Mouse (Mus musculus) liver, embryonic 15.5 days (tissue): Measurements from ENCODE around the gene Sos2. TPM values are rescaled to one million over a fixed set of nuclear protein-coding genes. Genes with fewer than 3 reads are reported as not detected.

Experiments
- ATAC-seq: fragments of 200-750 bp; cut with Nextera tagmentation; 2 replicates; pipeline ENCODE4 v1.8.0; 2017; ENCODE audit warnings: moderate number of reproducible peaks, mild to moderate bottlenecking, moderate library complexity; ENCODE audit not compliant: insufficient read depth
- H3K27ac ChIP-seq: fragments of 300-500 bp; sonication (generic); replicated peaks from 2 replicates; pipeline ENCODE4 v1.5.1; 2015; ENCODE audit warnings: mild to moderate bottlenecking, inconsistent platforms
- H3K27me3 ChIP-seq: fragments of 300-500 bp; sonication (generic); 2 replicates; pipeline ENCODE4 v1.6.1; 2015; ENCODE audit warnings: mild to moderate bottlenecking, inconsistent platforms
- H3K36me3 ChIP-seq: fragments of 300-500 bp; sonication (generic); replicated peaks from 2 replicates; pipeline ENCODE4 v1.6.1; 2015; ENCODE audit warnings: moderate library complexity, mild to moderate bottlenecking, inconsistent platforms
- H3K4me1 ChIP-seq: fragments of 300-500 bp; sonication (generic); replicated peaks from 2 replicates; pipeline ENCODE4 v1.6.1; 2015; ENCODE audit warnings: inconsistent platforms
- H3K4me2 ChIP-seq: fragments of 300-500 bp; sonication (generic); 2 replicates; pipeline ENCODE4 v1.6.1; 2015; ENCODE audit warnings: moderate library complexity, mild to moderate bottlenecking, inconsistent platforms
- H3K4me3 ChIP-seq: fragments of 300-500 bp; sonication (generic); replicated peaks from 2 replicates; pipeline ENCODE4 v1.5.1; 2015; ENCODE audit warnings: mild to moderate bottlenecking, inconsistent platforms
- H3K9ac ChIP-seq: fragments of 300-500 bp; sonication (generic); 2 replicates; pipeline ENCODE4 v1.6.1; 2015; ENCODE audit warnings: moderate library complexity, mild to moderate bottlenecking, inconsistent platforms
- H3K9me3 ChIP-seq: fragments of 300-500 bp; sonication (generic); replicated peaks from 2 replicates; pipeline ENCODE4 v1.6.1; 2016; ENCODE audit warnings: inconsistent platforms
- WGBS: fragments of 180-500 bp; shearing (Covaris S2); methylation state at CpG from one replicate; pipeline ENCODE4 v1.1.7; 2015; ENCODE audit warnings: mixed read lengths; ENCODE audit not compliant: insufficient replicate concordance; 5-methylcytosine and 5-hydroxymethylcytosine counted together
- microRNA-seq: library from miRNA; unstranded; fragments of <30 nt; microRNA quantifications from one replicate; pipeline ENCODE4, GENCODE M21; 2016
- polyA plus RNA-seq: library from polyadenylated mRNA; unstranded; fragments of >200 nt; fragmentation: Nextera tagmentation; extraction: Ambion mirVana; gene quantifications from 2 replicates; pipeline ENCODE4 v1.2.1, GENCODE M21; 2015

Gene Sos2
- polyA plus RNA-seq, 1 experiment from 2014 or later: 3.3 TPM

- H3K9ac ChIP-seq: 0 out of 2 replicates have a peak overlapping the region, but pooled peaks have one; percentile 13
- H3K4me2 ChIP-seq: peak overlapping the region; percentile 60
- ATAC-seq: peak; percentile 61
- H3K27me3 ChIP-seq: no peaks in the 10 kb centered on the region
- H3K36me3 ChIP-seq: no peaks in the 10 kb centered on the region
- peak overlapping the region; percentile 27 for H3K4me3 ChIP-seq
- H3K9me3 ChIP-seq: no peaks in the 10 kb centered on the region
- H3K27ac ChIP-seq: peak overlapping the region; percentile 78
- peaks cover 42% of the 10 kb centered on the region for H3K4me1 ChIP-seq
- WGBS: 20% methylated on average over 10 of the region's 10 CpGs
These were observed 144.4 kb downstream of the Sos2 start for GRCm38 (mm10) chr12:69537243-69537674.

- no peaks in the 10 kb centered on the region for H3K36me3 ChIP-seq
- WGBS: 62% methylated on average over 10 of the region's 10 CpGs
- H3K27ac ChIP-seq: peak overlapping the region; percentile 78
- H3K4me3 ChIP-seq: no peak overlapping the region
- no peak overlapping the region for H3K9ac ChIP-seq
- peak overlapping the region; percentile 60 for H3K4me2 ChIP-seq
- H3K4me1 ChIP-seq: peaks cover 39% of the 10 kb centered on the region
- H3K27me3 ChIP-seq: no peaks in the 10 kb centered on the region
- no peak for ATAC-seq
- H3K9me3 ChIP-seq: no peaks in the 10 kb centered on the region
These were observed 144.9 kb downstream of the Sos2 start for GRCm38 (mm10) chr12:69536616-69537242.

Small RNA genes within 50 kb of the gene (microRNA-seq; reads per million reads assigned to microRNA genes)
- not detected for gene Gm23018

Other genes starting within 250 kb of the Sos2 start
- gene Vcpkmt, start 98.8 kb downstream of the Sos2 start, polyA plus RNA-seq: 11.4 and 12.8 TPM in 2 replicates
- 11.8 and 13.2 TPM in 2 replicates for gene L2hgdh, start 43.0 kb upstream of the Sos2 start, polyA plus RNA-seq
- 16.8 and 18.2 TPM in 2 replicates for gene Atp5s, start 43.1 kb upstream of the Sos2 start, polyA plus RNA-seq
- 1.5 and 1.7 TPM in 2 replicates for gene Cdkl1, start 109.4 kb upstream of the Sos2 start, polyA plus RNA-seq
- gene Atl1, start 210.8 kb upstream of the Sos2 start, polyA plus RNA-seq: 0.91 and 1.5 TPM in 2 replicates
- gene Map4k5, start 211.3 kb upstream of the Sos2 start, polyA plus RNA-seq: 25.9 and 28.3 TPM in 2 replicates